8 mouse cellular contexts compared by ENCODE assay signal in genomic region chr8:70766571-70767440, GRCm38 (mm10). TPM values are rescaled to one million over a fixed set of nuclear protein-coding genes. Genes with fewer than 3 reads are reported as not detected.
DNase-seq lines count a peak whose midpoint lies in the region; ATAC-seq and TF ChIP-seq lines count a peak whose summit lies in the region.

No protein-coding gene starts in this region.

- peak overlapping the region; percentile 76 for H3ac ChIP-seq in C2C12 (ENCODE audit: control insufficient read depth, insufficient read length, low read depth)

- no peaks in the 10 kb centered on the region for H3K9me3 ChIP-seq in embryonic facial prominence, embryonic 15.5 days (replicated peaks)
- H3K9me3 ChIP-seq in heart, embryonic 14.5 days (ENCODE audit: control insufficient read depth, low read length) = no peaks in the 10 kb centered on the region

- DNase-seq in adrenal gland, postnatal 14 days = peak; percentile 81
- peak; percentile 88 for DNase-seq in kidney, postnatal 10 days
- DNase-seq in spleen, postnatal 4 days (ENCODE audit: low spot score in 2 of 2) = peak; percentile 78 to 84
- DNase-seq in right cerebral cortex, postnatal 14 days = no peak

- peak overlapping the region; percentile 42 for H3K9ac ChIP-seq in embryonic facial prominence, embryonic 15.5 days
- H3K9ac ChIP-seq in heart, embryonic 14.5 days (ENCODE audit: low read length) = peak overlapping the region; percentile 71

- peak; percentile 5; the same call in 1 of the 2 replicates for ATAC-seq in embryonic facial prominence, embryonic 15.5 days (ENCODE audit: insufficient number of reproducible peaks, low FRiP score, low TSS enrichment, low read depth)
- peak; percentile 22; the same call in 1 of the 2 replicates for ATAC-seq in heart, embryonic 14.5 days (ENCODE audit: insufficient number of reproducible peaks, insufficient read depth, low FRiP score, low read depth)

- 7% methylated on average over 21 of the region's 21 CpGs for WGBS in embryonic facial prominence, embryonic 15.5 days
- WGBS in heart, embryonic 14.5 days = 9% methylated on average over 21 of the region's 21 CpGs
- 23% methylated on average over 21 of the region's 21 CpGs for WGBS in macrophage (ENCODE audit: missing documents)

- H3K79me2 ChIP-seq in C2C12 (ENCODE audit: control insufficient read depth, insufficient read depth) = peaks cover 13% of the 10 kb centered on the region
- peaks cover 4% of the 10 kb centered on the region; the same call in 1 of the 2 replicates for H3K79me2 ChIP-seq in macrophage (ENCODE audit: inconsistent target)

- H3K27me3 ChIP-seq in C2C12 (ENCODE audit: control insufficient read depth, insufficient read depth, insufficient read length) = no peaks in the 10 kb centered on the region
- no peaks in the 10 kb centered on the region for H3K27me3 ChIP-seq in embryonic facial prominence, embryonic 15.5 days
- no peaks in the 10 kb centered on the region for H3K27me3 ChIP-seq in heart, embryonic 14.5 days (ENCODE audit: control insufficient read depth, insufficient read depth, low read length)

- peaks cover 37% of the 10 kb centered on the region for H3K36me3 ChIP-seq in C2C12 (ENCODE audit: control insufficient read depth, insufficient read depth)
- peaks cover 39% of the 10 kb centered on the region for H3K36me3 ChIP-seq in embryonic facial prominence, embryonic 15.5 days
- H3K36me3 ChIP-seq in heart, embryonic 14.5 days (ENCODE audit: control insufficient read depth, insufficient read depth, low read length) = peaks cover 39% of the 10 kb centered on the region
- H3K36me3 ChIP-seq in macrophage (ENCODE audit: inconsistent target) = peaks cover 9% of the 10 kb centered on the region; the same call in 1 of the 2 replicates

- peaks cover 4% of the 10 kb centered on the region for H3K79me3 ChIP-seq in C2C12 (ENCODE audit: low read depth)

- H3K4me2 ChIP-seq in embryonic facial prominence, embryonic 15.5 days (replicated peaks) = peak overlapping the region; percentile 91
- H3K4me2 ChIP-seq in heart, embryonic 14.5 days (ENCODE audit: low read length) = peak overlapping the region; percentile 82

- TF ChIP-seq CTCF in C2C12 (IDR thresholded peaks at IDR 0.05; ENCODE audit: control insufficient read depth, insufficient read depth, insufficient read length) = no peak

- H3K4me1 ChIP-seq in embryonic facial prominence, embryonic 15.5 days = peaks cover 28% of the 10 kb centered on the region
- peaks cover 11 to 18% of the 10 kb centered on the region in 2 experiments; a peak in 3 of 4 replicates for H3K4me1 ChIP-seq in heart, embryonic 14.5 days (ENCODE audit: control insufficient read depth in 2 of 2, insufficient read depth in 2 of 2, low read length in 2 of 2)

- H3K4me3 ChIP-seq in C2C12 (ENCODE audit: insufficient read depth, poor library complexity, severe bottlenecking) = peak overlapping the region; percentile 46
- H3K4me3 ChIP-seq in embryonic facial prominence, embryonic 15.5 days (replicated peaks) = peak overlapping the region; percentile 48
- H3K4me3 ChIP-seq in heart, embryonic 14.5 days (ENCODE audit: control insufficient read depth in 1 of 2, insufficient read depth in 1 of 2, low read depth in 1 of 2, low read length in 2 of 2) = peak overlapping the region; percentile 46 to 49
- peak overlapping the region; percentile 55 for H3K4me3 ChIP-seq in macrophage (ENCODE audit: inconsistent target)

- H3K27ac ChIP-seq in embryonic facial prominence, embryonic 15.5 days (replicated peaks) = peak overlapping the region; percentile 48; the same call in 1 of the 2 replicates
- no peak overlapping the region for H3K27ac ChIP-seq in heart, embryonic 14.5 days (replicated peaks in 1 of 2; ENCODE audit: control insufficient read depth in 1 of 2, insufficient read depth in 1 of 2, low read depth in 2 of 2, low read length in 2 of 2)
- H3K27ac ChIP-seq in macrophage = peak overlapping the region; percentile 58

TF ChIP-seq in C2C12, 6 proteins besides CTCF, POLR2A, EP300 and RAD21:
- TF ChIP-seq CEBPB (IDR thresholded peaks at IDR 0.05; ENCODE audit: low read depth) (no peak), FOSL1 (IDR thresholded peaks at IDR 0.05; ENCODE audit: insufficient read depth, low read length, poor library complexity, severe bottlenecking) (no peak), MAX (IDR thresholded peaks at IDR 0.05) (no peak), MYOD1 (IDR thresholded peaks at IDR 0.05; ENCODE audit: control insufficient read depth, insufficient read length, low read depth) (peak; percentile 20), MYOG (IDR thresholded peaks at IDR 0.05; ENCODE audit: control insufficient read depth, extremely low read depth, insufficient read length) (no peak), USF1 (IDR thresholded peaks at IDR 0.05; ENCODE audit: low read depth) (peak; percentile 79)

RNA-seq across cellular contexts. Expression of gene Mpv17l2, which starts 6.1 kb away (rescaled TPM):
- polyA plus RNA-seq in C2C12 (2012; fragmentation: generic; extraction: Trizol) (86.8 TPM), macrophage (2018) (26.0 to 40.2 TPM (median 29.3 TPM) in 3 replicates)
- total RNA-seq in adrenal gland, postnatal 14 days (2021) = 113 and 123 TPM in 2 replicates
- 41.7 and 42.3 TPM in 2 replicates for polyA plus RNA-seq in embryonic facial prominence, embryonic 15.5 days (2015; fragmentation: Nextera tagmentation; extraction: Ambion mirVana)
- 44.0 and 47.4 TPM in 2 replicates for polyA plus RNA-seq in heart, embryonic 14.5 days (2014; fragmentation: Nextera tagmentation; extraction: Ambion mirVana)
- total RNA-seq in macrophage (2018; cell fraction: chromatin; rRNA removed) = 10 to 100 TPM in 9 of 26 experiments, 1 to 10 TPM in 13, not detected in 4; 1.0 to 18.7 (median 8.1) TPM
- 10 to 100 TPM; 21.2 to 51.6 (median 33.0) TPM for total RNA-seq in macrophage (2018; cell fraction: cytosol; rRNA removed)
- total RNA-seq in macrophage (2018; cell fraction: nucleus; rRNA removed) = 10 to 100 TPM in 17 of 26 experiments, 1 to 10 TPM in 9; 2.6 to 29.3 (median 14.0) TPM

RNA-seq across cellular contexts. Expression of gene Pik3r2, which starts 9.7 kb away (rescaled TPM):
- polyA plus RNA-seq in C2C12 (2012; fragmentation: generic; extraction: Trizol) (71.7 TPM), macrophage (2018) (23.2 to 26.1 TPM (median 23.3 TPM) in 3 replicates)
- 35.4 and 44.0 TPM in 2 replicates for total RNA-seq in adrenal gland, postnatal 14 days (2021)
- 92.5 and 94.3 TPM in 2 replicates for polyA plus RNA-seq in embryonic facial prominence, embryonic 15.5 days (2015; fragmentation: Nextera tagmentation; extraction: Ambion mirVana)
- polyA plus RNA-seq in heart, embryonic 14.5 days (2014; fragmentation: Nextera tagmentation; extraction: Ambion mirVana) = 23.1 and 26.7 TPM in 2 replicates
- total RNA-seq in macrophage (2018; cell fraction: chromatin; rRNA removed) = 10 to 100 TPM in 15 of 26 experiments, 1 to 10 TPM in 11; 2.0 to 45.1 (median 11.1) TPM
- 10 to 100 TPM; 14.9 to 33.2 (median 21.8) TPM for total RNA-seq in macrophage (2018; cell fraction: cytosol; rRNA removed)
- total RNA-seq in macrophage (2018; cell fraction: nucleus; rRNA removed) = 10 to 100 TPM in 16 of 26 experiments, 1 to 10 TPM in 10; 2.9 to 36.2 (median 12.5) TPM

RNA-seq across cellular contexts. Expression of gene Rab3a, which starts 12.3 kb away (rescaled TPM):
- 14.4 TPM for polyA plus RNA-seq in C2C12 (2012; fragmentation: generic; extraction: Trizol)
- 56.2 and 75.1 TPM in 2 replicates for total RNA-seq in adrenal gland, postnatal 14 days (2021)
- polyA plus RNA-seq in embryonic facial prominence, embryonic 15.5 days (2015; fragmentation: Nextera tagmentation; extraction: Ambion mirVana) = 22.7 and 28.6 TPM in 2 replicates
- 24.1 and 25.7 TPM in 2 replicates for polyA plus RNA-seq in heart, embryonic 14.5 days (2014; fragmentation: Nextera tagmentation; extraction: Ambion mirVana)
- total RNA-seq in macrophage (2018; cell fraction: chromatin; rRNA removed) = 10 to 100 TPM in 4 of 26 experiments, 1 to 10 TPM in 14, not detected in 8; 1.3 to 17.0 (median 3.9) TPM
- 1 to 10 TPM in 22 of 26 experiments, under 1 TPM in 4; 0.14 to 6.8 (median 4.3) TPM for total RNA-seq in macrophage (2018; cell fraction: cytosol; rRNA removed)
- total RNA-seq in macrophage (2018; cell fraction: nucleus; rRNA removed) = 10 to 100 TPM in 4 of 26 experiments, 1 to 10 TPM in 14, under 1 TPM in 5, not detected in 3; 0.40 to 12.9 (median 1.7) TPM
- 3.2 to 5.2 TPM (median 3.7 TPM) in 3 replicates for polyA plus RNA-seq in macrophage (2018)

RNA-seq across cellular contexts. Expression of gene Mast3, which starts 38.0 kb away (rescaled TPM):
- polyA plus RNA-seq in C2C12 (2012; fragmentation: generic; extraction: Trizol) (32.5 TPM), macrophage (2018) (40.6 to 60.5 TPM (median 46.5 TPM) in 3 replicates)
- total RNA-seq in adrenal gland, postnatal 14 days (2021) = 22.9 and 28.2 TPM in 2 replicates
- 19.1 and 20.2 TPM in 2 replicates for polyA plus RNA-seq in embryonic facial prominence, embryonic 15.5 days (2015; fragmentation: Nextera tagmentation; extraction: Ambion mirVana)
- polyA plus RNA-seq in heart, embryonic 14.5 days (2014; fragmentation: Nextera tagmentation; extraction: Ambion mirVana) = 6.7 and 9.4 TPM in 2 replicates
- 100 to 1,000 TPM in 18 of 26 experiments, 10 to 100 TPM in 8; 21.9 to 301 (median 190) TPM for total RNA-seq in macrophage (2018; cell fraction: chromatin; rRNA removed)
- total RNA-seq in macrophage (2018; cell fraction: cytosol; rRNA removed) = 10 to 100 TPM; 19.1 to 88.9 (median 67.2) TPM
- 100 to 1,000 TPM in 16 of 26 experiments, 10 to 100 TPM in 10; 21.5 to 225 (median 122) TPM for total RNA-seq in macrophage (2018; cell fraction: nucleus; rRNA removed)

RNA-seq across cellular contexts. Expression of gene Il12rb1, which starts 41.4 kb away (rescaled TPM):
- polyA plus RNA-seq in C2C12 (2012; fragmentation: generic; extraction: Trizol) (29.3 TPM), macrophage (2018) (1.4 to 7.6 TPM (median 1.6 TPM) in 3 replicates)
- 0.34 TPM in 1 of 2 replicates, not detected in the other for total RNA-seq in adrenal gland, postnatal 14 days (2021)
- 0.26 and 0.28 TPM in 2 replicates for polyA plus RNA-seq in embryonic facial prominence, embryonic 15.5 days (2015; fragmentation: Nextera tagmentation; extraction: Ambion mirVana)
- polyA plus RNA-seq in heart, embryonic 14.5 days (2014; fragmentation: Nextera tagmentation; extraction: Ambion mirVana) = 0.09 TPM in 1 of 2 replicates, not detected in the other
- total RNA-seq in macrophage (2018; cell fraction: chromatin; rRNA removed) = 100 to 1,000 TPM in 1 of 26 experiments, 10 to 100 TPM in 10, 1 to 10 TPM in 12, under 1 TPM in 3; 0.47 to 109 (median 5.8) TPM
- total RNA-seq in macrophage (2018; cell fraction: cytosol; rRNA removed) = 10 to 100 TPM in 13 of 26 experiments, 1 to 10 TPM in 13; 1.1 to 78.6 (median 14.7) TPM
- 100 to 1,000 TPM in 9 of 26 experiments, 10 to 100 TPM in 6, 1 to 10 TPM in 11; 3.4 to 198 (median 28.8) TPM for total RNA-seq in macrophage (2018; cell fraction: nucleus; rRNA removed)

Comparison
In these comparisons a context has a peak if more than half of its experiments do, and no peak if none do; other contexts are left out.
1. H3K27ac ChIP-seq: peak in embryonic facial prominence, embryonic 15.5 days (single experiment) and macrophage (single experiment); none in heart, embryonic 14.5 days (0 of 2).
2. Peak in every context shown above with its lines, with median percentiles within 50 percentile points of each other: H3K4me3 ChIP-seq.